Mouse (Mus musculus) lung, postnatal 14 days (tissue): ENCODE results near the gene 1700025G04Rik.

Source experiments
- DNase-seq: peaks from one replicate; pipeline ENCODE4 v3.0.0; 2021

1700025G04Rik gene

GRCm38 (mm10) chr1:151988713-151989112 lies 101.2 kb downstream of the 1700025G04Rik start:
- no peak for DNase-seq

GRCm38 (mm10) chr1:151988066-151988465 lies 101.9 kb downstream of the 1700025G04Rik start:
- no peak for DNase-seq

DNA sequence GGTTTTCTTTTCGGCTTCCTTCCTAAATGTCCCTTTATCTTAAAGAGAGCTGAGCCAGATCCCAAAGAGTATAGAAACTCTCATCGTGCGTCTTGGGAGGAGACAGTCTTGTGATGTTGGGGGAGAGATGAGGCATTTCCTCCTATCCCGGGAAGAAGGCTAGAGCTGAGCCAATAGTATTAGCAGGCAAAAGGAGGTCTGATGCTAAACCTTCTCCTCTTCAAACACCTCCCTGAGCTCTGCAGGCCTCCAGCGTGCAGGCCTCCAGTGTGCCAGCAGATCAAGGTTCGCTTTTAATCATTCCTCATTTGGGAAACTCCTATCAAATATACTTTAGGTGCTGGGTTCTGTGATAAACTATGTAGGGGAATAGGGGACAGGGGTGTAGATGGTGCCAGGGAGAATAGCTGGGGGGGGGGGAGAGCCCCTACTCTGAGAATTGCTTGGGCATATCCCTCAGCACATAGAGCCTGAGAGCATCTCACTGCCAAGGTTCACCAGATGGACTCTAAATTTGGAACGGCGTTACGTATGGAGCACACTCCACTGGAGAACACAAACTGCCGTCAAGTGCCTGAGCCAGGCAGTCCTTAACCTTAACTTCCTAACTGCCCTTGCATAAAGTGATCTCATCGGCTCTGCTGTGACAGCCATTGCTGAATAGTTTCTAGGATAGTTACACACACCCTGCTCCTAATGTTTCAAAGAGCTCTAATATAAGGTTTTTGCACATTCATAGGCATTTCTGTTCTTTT lies 103.7 kb downstream of the 1700025G04Rik start:
- DNase-seq: no peak

- no peak for DNase-seq
Measured at GRCm38 (mm10) chr1:151985056-151985455, 104.9 kb downstream of the 1700025G04Rik start.

- DNase-seq: no peak
Measured at GRCm38 (mm10) chr1:151983991-151984390, 105.9 kb downstream of the 1700025G04Rik start.

DNA sequence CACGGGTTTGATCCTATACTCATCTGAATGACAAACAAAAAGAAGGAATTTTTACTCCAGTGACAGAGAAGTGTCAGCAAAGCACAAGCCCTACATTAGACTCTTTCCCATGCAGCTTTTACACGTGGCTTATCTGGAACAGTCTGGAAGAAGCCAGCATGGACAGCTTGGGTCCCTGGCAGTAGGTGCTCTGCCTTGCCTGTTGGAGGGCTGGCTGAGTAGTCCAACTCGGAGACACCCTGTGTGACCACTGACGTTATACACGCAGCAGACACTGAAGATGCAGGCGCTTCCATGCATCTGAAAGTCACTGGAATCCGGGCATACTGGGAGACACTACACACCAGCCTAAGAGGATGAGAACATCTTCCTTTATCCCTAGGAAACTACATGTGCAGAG lies 109.4 kb downstream of the 1700025G04Rik start:
- no peak for DNase-seq

DNA sequence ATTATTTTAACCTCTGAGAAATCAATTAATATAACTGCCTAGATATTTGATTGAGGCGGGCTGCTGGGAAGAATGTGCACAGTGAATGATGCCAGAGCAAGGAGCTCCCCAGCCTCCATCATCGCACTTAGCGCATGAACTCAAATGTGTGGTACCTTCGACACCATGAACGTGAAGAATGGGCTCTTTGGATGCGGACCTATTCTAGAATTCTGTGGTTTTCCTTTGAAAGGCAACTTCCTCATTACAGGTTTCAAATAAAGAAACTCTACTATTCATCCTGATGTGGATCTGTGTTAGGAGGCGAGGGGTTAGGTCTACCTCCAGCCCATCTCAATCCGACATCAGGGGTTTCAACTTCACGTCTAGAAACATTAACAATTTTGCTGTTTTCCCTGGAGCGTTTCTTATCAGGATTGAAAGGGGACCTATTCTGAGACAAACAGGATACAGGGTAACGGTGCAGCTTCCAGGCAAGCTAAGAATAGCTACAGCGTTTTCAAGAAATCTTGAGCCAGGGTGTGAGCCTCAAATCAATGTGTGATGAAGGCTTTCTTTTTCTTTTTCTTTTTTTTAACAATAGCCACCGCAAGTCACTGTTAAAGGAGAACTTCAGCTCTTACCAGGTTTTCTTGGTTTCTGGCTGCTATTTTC lies 110.0 kb downstream of the 1700025G04Rik start:
- no peak for DNase-seq

DNA sequence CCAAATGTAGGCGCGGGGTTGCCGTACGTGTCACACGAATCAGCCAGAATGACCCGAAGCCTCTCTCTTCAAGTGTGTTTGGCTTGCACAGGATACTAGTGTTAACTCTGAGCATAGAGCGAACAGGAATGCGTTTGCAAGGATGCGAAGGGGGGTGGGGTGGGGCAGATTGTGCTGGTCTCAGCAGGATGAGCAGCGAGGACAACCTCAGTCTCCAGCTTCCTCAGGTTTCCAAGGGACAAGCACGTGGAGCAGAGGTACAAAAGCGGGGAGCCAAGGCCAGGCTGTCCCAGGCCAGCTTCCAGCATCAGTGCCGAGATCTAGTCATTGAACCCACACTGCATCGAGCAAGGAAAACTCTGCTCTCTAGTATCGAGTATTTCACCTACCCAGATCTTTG lies 111.2 kb downstream of the 1700025G04Rik start:
- no peak for DNase-seq

DNA sequence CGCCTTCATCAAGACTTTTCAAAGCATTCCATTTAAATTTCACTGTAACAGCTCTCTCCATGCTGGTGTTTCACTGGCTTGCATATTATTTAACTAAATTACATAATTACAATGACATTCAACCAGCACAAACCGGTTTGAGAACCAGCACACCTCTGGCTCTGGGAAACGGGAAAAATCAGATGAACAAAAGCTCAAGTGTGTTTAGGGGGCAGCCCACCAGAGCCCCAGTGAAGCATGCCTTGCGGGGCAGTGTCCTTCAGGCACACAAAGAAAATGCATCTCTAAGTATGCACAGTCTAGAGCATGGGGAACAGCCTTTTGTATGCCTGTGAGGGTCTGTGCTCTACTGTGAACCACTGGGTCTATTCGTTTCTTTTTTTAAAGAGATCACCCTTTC lies 112.3 kb downstream of the 1700025G04Rik start:
- no peak for DNase-seq

DNA sequence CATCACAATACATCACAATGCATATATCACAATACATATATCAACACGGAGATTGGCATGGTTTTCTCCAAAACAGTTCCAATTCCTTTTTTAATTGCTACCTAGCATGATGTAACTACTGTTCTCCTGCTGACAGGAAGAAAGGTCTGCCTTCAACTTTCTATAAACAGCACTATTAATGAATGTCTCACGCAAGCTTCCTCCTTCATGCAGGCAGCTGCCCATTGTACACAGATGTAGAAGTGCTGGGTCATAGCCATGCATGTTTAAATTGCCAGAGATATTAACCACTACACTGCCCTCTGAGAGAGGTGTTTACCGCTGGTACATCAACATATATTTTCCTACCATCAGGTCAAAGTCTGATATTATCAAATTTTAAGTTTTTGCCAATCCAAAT lies 113.1 kb downstream of the 1700025G04Rik start:
- no peak for DNase-seq

DNA sequence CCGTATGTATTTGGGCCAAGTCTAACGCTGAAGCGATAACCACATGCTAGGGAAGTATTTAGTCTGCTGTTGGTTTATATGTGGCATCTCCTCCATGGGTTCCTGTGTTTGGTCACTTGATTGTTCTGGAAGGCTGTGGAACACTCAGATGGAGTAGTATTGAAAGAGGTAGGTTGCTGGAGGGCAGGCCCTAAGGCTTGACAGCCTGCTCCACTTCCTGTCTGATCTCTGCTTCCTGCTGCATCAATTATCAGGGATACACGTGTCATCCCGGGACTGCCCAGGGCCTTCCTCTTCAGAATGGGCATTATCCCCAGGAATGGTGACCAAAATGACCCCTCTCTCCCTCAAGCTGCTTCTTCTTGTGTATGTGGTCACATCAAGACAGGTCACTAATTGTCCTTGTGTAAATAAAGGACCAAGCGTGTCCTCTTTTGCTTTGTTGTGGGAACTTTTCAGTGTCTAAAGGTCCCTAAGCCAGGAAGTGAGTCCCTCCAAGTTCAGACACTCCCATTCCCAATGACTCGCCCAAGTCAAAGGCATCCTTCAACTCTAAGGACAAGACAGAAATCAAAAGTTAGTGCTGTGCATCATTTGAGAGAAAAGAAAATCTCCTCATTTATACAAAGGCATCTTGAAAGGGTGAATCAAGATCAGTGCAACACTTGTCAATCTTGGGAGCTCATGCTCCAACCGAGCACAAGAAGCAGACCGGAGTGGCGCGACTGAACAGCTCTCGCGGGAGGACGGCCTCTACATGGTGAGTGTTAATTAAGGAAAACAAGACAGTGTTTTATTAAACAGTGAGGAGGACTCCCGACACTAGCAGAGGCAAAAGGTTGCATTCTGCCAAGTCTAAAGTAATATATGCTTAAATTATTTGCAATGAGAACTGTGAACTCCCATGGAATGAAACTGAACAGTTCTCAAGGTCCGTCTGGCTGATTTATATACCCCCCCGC lies 114.2 kb downstream of the 1700025G04Rik start:
- no peak for DNase-seq

- no peak for DNase-seq
Measured at GRCm38 (mm10) chr1:151974887-151975286, 115.0 kb downstream of the 1700025G04Rik start.

DNA sequence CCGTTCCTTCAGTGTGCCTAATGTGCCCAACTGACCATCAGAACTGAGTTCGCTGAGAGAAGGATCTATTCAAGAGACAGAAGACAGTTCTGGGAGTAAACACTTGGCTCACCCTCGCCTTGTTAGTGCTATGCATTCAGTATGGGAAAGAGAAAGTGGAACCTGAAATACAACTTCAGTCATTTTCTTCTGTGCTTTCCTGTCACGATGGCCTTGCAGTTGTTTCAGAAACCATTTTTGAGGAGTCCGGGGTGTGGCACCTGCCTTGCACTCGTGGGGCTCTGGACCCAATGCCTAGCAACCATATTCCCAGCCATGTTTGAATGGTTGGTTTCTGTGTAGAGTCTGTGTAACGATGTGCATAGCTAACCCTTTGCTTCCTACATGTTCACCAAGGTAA lies 115.5 kb downstream of the 1700025G04Rik start:
- no peak for DNase-seq

GRCm38 (mm10) chr1:151973110-151973700 lies 116.7 kb downstream of the 1700025G04Rik start:
- DNase-seq: no peak

- no peak for DNase-seq
Measured at GRCm38 (mm10) chr1:151971581-151971980, 118.3 kb downstream of the 1700025G04Rik start.

DNA sequence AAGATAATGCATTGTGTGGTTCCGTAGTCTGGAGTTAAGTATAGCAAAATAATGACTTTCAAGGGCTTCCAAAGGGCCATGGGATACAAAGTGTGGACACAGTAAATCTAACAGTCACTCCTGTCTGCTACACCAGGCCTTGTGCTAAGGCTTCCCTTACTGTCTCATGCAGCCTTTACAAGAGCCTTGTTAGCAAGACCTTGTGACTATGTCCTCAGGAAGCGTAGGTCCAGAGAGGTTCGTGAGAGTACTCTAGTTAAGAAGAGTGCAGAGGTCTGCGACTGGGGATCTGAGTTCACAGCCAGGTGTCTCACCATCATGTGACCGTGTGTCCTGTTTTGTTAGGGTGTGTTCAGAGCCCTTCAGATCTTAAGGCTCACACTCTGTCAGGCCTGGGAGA lies 121.8 kb downstream of the 1700025G04Rik start:
- no peak for DNase-seq

DNA sequence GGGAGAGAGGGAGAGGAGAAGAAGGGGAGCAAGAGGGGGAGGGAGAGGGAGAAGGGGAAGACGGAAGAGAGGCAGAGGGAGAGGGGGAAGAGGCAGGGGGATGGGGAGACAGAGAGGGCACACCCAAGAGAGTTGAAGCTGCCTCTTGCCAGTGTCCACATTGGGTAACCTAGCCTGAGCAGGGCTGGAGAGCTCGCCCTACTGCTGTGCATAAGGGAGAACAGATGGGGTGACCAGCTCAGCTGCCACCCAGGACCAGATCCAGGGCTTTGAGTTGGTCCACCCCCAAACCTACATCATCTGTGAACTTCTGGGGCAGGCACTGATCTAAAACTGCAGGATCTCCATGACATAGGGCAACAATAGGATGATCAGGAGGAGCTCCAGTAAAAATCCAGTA lies 125.1 kb downstream of the 1700025G04Rik start:
- DNase-seq: no peak

DNA sequence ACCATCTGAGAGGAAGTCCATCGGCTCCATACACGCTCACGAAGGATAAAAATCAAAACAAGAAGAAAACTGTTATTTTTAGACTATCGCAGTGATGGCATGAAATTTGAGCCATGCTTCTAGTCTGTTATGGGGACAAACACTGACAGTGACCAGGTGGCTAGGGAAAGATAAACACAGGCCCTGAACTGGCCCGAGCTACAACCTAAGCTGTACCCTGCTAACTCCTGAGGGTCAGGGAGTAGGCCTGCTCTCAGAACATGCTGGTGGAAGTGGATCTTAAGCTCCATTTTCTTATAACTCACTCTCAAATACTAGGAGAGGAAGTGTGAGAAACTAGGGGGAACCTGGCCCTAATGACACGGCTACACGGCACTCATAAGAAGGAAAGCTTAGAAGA lies 126.7 kb downstream of the 1700025G04Rik start:
- no peak for DNase-seq

- no peak for DNase-seq
Measured at GRCm38 (mm10) chr1:151962078-151962477, 127.8 kb downstream of the 1700025G04Rik start.

- DNase-seq: no peak
Measured at GRCm38 (mm10) chr1:151961204-151961603, 128.7 kb downstream of the 1700025G04Rik start.

GRCm38 (mm10) chr1:151959010-151959409 lies 130.9 kb downstream of the 1700025G04Rik start:
- DNase-seq: no peak

- DNase-seq: no peak
Measured at GRCm38 (mm10) chr1:151958442-151958841, 131.5 kb downstream of the 1700025G04Rik start.

DNA sequence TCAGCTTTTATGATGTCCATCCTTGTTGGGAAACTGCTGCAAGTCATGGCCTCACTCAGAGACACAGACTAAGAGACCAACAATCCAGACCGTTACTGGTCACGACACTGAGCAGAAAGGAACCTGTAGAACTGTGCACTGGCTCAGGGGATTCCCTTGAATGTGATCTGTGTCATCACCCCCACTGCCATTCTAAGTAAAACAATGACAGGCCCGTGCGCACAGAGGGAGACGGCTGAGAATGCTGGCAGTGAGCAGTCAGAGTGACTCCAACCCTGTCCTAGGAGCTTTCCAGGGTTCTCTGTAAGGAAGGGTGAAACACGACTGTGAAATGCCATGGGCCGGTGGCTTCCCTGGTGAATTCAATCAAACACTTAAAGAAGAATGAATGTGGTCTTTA lies 132.3 kb downstream of the 1700025G04Rik start:
- no peak for DNase-seq
